Mouse (Mus musculus) urinary bladder, adult 18-20 months (tissue): Measurements from ENCODE around the gene Gm3238.
"Not testable (repeated sequence)": the region's sequence is repeated elsewhere in the genome, so short reads cannot be mapped to it uniquely, and the experiment has no call there.

Experiments
- DNase-seq, 2 experiments: peaks; one replicate each; pipeline ENCODE4 v3.0.0; 2022; ENCODE audit warnings: low spot score in 2 of 2, mixed read lengths in 2 of 2

Gene Gm3238

DNA sequence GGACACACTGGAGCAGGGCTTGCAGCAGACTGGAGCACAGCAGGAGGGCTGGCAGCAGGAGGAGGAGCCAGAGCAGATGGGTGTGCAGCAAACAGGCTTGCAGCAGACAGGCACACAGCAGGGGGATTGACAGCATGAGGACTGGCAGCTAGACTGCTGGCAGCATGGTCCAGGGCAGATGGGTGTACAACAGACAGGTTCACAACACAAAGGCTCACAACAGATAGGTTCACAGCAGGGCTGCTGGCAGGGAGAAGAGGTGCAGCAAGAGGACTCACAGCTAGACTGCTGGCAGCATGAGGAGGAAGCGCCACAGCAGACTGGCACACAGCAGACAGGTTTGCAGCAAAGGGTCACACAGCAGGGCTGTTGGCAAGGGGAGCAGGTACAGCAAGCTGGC, 20.4 kb downstream of the Gm3238 start:
- not testable (repeated sequence) for DNase-seq

GRCm38 (mm10) chr10:77741924-77742688, 29.0 kb downstream of the Gm3238 start, which contains the start of gene Gm18596:
Gene Gm18596 (minus strand): TSS chr10:77742638.
- not testable (repeated sequence) for DNase-seq

GRCm38 (mm10) chr10:77738929-77739328, 32.2 kb downstream of the Gm3238 start:
- DNase-seq = no peak

GRCm38 (mm10) chr10:77735928-77736327, 35.2 kb downstream of the Gm3238 start:
- no peak for DNase-seq

GRCm38 (mm10) chr10:77729241-77729640, 41.9 kb downstream of the Gm3238 start:
- no peak for DNase-seq

GRCm38 (mm10) chr10:77728280-77728679, 42.8 kb downstream of the Gm3238 start:
- DNase-seq = no peak

GRCm38 (mm10) chr10:77726186-77726585, 44.9 kb downstream of the Gm3238 start, which contains the start of gene Gm10100:
Gene Gm10100 (plus strand): TSS chr10:77726486.
- no peak for DNase-seq

- DNase-seq = no peak
Measured at GRCm38 (mm10) chr10:77724855-77725254, 46.3 kb downstream of the Gm3238 start.
